Mouse (Mus musculus): ENCODE data around the gene Rhbg. TPM values are rescaled to one million over a fixed set of nuclear protein-coding genes. Genes with fewer than 3 reads are reported as not detected.

Gene Rhbg
- 0.24 TPM for polyA plus RNA-seq (2014; fragmentation: Illumina TruSeq; extraction: RNeasy Lipid Tissue Mini Kit (QIAGEN cat#74804); ENCODE audit: low read depth, low replicate concordance)

DNA sequence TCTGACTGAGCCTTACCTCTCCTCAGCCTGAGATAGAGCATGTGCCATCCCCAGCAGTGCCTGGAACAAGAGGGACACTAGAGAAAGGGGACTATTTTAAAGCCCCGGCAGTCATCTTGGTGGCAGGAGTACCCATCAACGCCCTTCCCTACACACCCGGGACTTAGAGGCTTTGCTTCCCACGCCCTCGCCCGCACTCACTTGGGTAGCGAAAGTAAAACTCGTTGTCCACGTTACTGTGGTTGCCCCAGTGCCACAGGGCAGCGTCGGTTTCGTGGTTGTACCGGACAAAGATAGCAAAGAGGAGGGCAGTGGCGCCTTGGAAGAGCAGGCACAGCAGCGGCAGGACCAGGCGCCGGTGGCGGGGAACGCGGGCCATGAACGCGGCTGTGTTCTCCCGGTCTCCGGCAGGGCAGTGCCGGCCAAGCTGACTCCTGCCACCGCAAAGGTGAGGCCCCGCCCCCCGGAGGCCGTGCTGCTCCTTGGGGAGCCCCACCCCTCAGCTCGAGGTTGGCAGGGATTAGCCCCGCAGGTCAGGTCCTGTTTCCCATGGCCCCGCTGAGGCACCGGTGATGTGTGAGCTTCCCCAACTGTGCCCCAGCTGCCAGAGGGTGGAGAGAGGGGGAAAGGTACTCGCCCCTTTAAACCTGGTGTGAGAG, at the start of gene Rhbg:
Rhbg (minus strand) TSS at position 442 of the 659 bp plus-strand sequence.

DNA sequence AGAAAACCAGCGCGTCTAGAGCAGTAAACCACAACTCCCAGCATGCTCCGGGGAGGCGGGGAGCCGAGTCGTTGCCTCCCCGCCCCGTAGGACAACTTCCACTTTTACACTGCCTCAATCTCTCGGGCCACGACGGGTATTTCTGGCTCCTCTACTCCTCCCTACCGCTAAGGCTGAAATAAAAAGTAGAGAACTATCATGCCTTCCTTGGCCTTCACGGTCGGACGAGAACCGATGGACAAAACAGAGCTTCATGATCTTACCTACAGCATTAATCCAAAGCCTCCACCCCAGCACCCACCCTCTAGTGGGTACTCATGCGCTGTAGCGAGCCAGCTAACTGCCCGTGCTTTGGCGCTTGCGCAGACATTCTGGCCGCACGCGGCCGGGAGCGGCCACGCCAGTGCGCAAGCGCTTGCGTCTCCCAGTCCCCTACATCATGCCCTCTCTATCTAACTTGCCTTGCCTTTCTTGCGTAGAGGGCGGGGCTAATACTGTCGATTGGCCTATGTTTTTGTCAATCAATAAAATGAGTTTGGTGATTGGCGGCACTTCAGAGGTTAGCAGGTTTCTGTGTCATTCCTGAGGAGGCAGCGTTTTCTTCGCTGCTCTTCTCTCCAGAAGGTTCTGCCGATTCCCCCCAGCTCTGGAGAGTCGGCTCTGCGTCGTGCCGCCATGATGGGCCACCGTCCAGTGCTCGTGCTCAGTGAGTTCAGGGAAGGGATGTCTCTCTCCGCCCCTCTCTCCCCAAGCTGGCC, 42.2 kb upstream of the Rhbg start, which contains the start of the genes Tsacc and Cct3:
Tsacc (minus strand) TSS at position 439 of the 758 bp plus-strand sequence.
Cct3 (plus strand) TSS at position 556 of the 758 bp plus-strand sequence.

DNA sequence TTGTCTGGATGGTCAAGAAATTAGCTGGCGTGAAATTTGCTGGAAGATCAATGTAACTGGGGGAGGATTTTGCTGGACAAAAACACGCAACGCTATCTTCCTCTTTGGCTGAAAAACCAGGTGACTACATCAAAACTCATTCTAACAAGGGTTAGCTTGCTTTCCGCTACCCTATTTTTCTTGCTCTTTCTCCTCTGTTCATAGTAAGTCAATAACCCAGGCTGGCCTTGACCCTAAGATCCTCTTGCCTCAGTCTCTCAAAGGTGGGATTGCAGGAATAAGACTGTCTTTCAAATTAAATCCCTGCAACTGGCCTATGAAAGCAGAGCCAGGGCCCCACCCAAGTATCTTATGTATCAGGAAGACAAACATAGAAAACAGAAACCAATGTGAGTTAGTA, 32.6 kb upstream of the Rhbg start, which contains the start of gene Gm38392:
Gm38392 (minus strand) TSS at position 101 of the 400 bp plus-strand sequence.

Other genes with a start within 250 kb of the Rhbg start
- gene Hapln2, start 227.1 kb downstream of the Rhbg start, polyA plus RNA-seq (2014; fragmentation: Illumina TruSeq; extraction: RNeasy Lipid Tissue Mini Kit (QIAGEN cat#74804); ENCODE audit: low read depth, low replicate concordance), result not detected
- gene Gpatch4, start 211.6 kb downstream of the Rhbg start, polyA plus RNA-seq (2014; fragmentation: Illumina TruSeq; extraction: RNeasy Lipid Tissue Mini Kit (QIAGEN cat#74804); ENCODE audit: low read depth, low replicate concordance), result 5.2 TPM
- 31.1 TPM for gene Naxe, start 196.2 kb downstream of the Rhbg start, polyA plus RNA-seq (2014; fragmentation: Illumina TruSeq; extraction: RNeasy Lipid Tissue Mini Kit (QIAGEN cat#74804); ENCODE audit: low read depth, low replicate concordance)
- not detected for gene Ttc24, start 176.4 kb downstream of the Rhbg start, polyA plus RNA-seq (2014; fragmentation: Illumina TruSeq; extraction: RNeasy Lipid Tissue Mini Kit (QIAGEN cat#74804); ENCODE audit: low read depth, low replicate concordance)
- not detected for gene Iqgap3, start 172.7 kb downstream of the Rhbg start, polyA plus RNA-seq (2014; fragmentation: Illumina TruSeq; extraction: RNeasy Lipid Tissue Mini Kit (QIAGEN cat#74804); ENCODE audit: low read depth, low replicate concordance)
- gene Mef2d, start 112.3 kb downstream of the Rhbg start, polyA plus RNA-seq (2014; fragmentation: Illumina TruSeq; extraction: RNeasy Lipid Tissue Mini Kit (QIAGEN cat#74804); ENCODE audit: low read depth, low replicate concordance), result 3.8 TPM
- gene Gm38392, start 32.5 kb upstream of the Rhbg start, polyA plus RNA-seq (2014; fragmentation: Illumina TruSeq; extraction: RNeasy Lipid Tissue Mini Kit (QIAGEN cat#74804); ENCODE audit: low read depth, low replicate concordance), result 0.93 TPM
- gene Tsacc, start 42.3 kb upstream of the Rhbg start, polyA plus RNA-seq (2014; fragmentation: Illumina TruSeq; extraction: RNeasy Lipid Tissue Mini Kit (QIAGEN cat#74804); ENCODE audit: low read depth, low replicate concordance), result 4.3 TPM
- 65.1 TPM for gene Cct3, start 42.4 kb upstream of the Rhbg start, polyA plus RNA-seq (2014; fragmentation: Illumina TruSeq; extraction: RNeasy Lipid Tissue Mini Kit (QIAGEN cat#74804); ENCODE audit: low read depth, low replicate concordance)
- 8.8 TPM for gene Glmp, start 70.3 kb upstream of the Rhbg start, polyA plus RNA-seq (2014; fragmentation: Illumina TruSeq; extraction: RNeasy Lipid Tissue Mini Kit (QIAGEN cat#74804); ENCODE audit: low read depth, low replicate concordance)
- gene Tmem79, start 81.4 kb upstream of the Rhbg start, polyA plus RNA-seq (2014; fragmentation: Illumina TruSeq; extraction: RNeasy Lipid Tissue Mini Kit (QIAGEN cat#74804); ENCODE audit: low read depth, low replicate concordance), result 0.21 TPM
- 6.5 TPM for gene Smg5, start 81.6 kb upstream of the Rhbg start, polyA plus RNA-seq (2014; fragmentation: Illumina TruSeq; extraction: RNeasy Lipid Tissue Mini Kit (QIAGEN cat#74804); ENCODE audit: low read depth, low replicate concordance)
- not detected for gene Paqr6, start 109.9 kb upstream of the Rhbg start, polyA plus RNA-seq (2014; fragmentation: Illumina TruSeq; extraction: RNeasy Lipid Tissue Mini Kit (QIAGEN cat#74804); ENCODE audit: low read depth, low replicate concordance)
- gene Bglap3, start 118.0 kb upstream of the Rhbg start, polyA plus RNA-seq (2014; fragmentation: Illumina TruSeq; extraction: RNeasy Lipid Tissue Mini Kit (QIAGEN cat#74804); ENCODE audit: low read depth, low replicate concordance), result 0.74 TPM
- not detected for gene Bglap2, start 124.0 kb upstream of the Rhbg start, polyA plus RNA-seq (2014; fragmentation: Illumina TruSeq; extraction: RNeasy Lipid Tissue Mini Kit (QIAGEN cat#74804); ENCODE audit: low read depth, low replicate concordance)
- gene Bglap, start 129.8 kb upstream of the Rhbg start, polyA plus RNA-seq (2014; fragmentation: Illumina TruSeq; extraction: RNeasy Lipid Tissue Mini Kit (QIAGEN cat#74804); ENCODE audit: low read depth, low replicate concordance), result not detected
- gene Pmf1, start 155.6 kb upstream of the Rhbg start, polyA plus RNA-seq (2014; fragmentation: Illumina TruSeq; extraction: RNeasy Lipid Tissue Mini Kit (QIAGEN cat#74804); ENCODE audit: low read depth, low replicate concordance), result 5.1 TPM
- gene Slc25a44, start 170.4 kb upstream of the Rhbg start, polyA plus RNA-seq (2014; fragmentation: Illumina TruSeq; extraction: RNeasy Lipid Tissue Mini Kit (QIAGEN cat#74804); ENCODE audit: low read depth, low replicate concordance), result 17.7 TPM
- gene Sema4a, start 206.5 kb upstream of the Rhbg start, polyA plus RNA-seq (2014; fragmentation: Illumina TruSeq; extraction: RNeasy Lipid Tissue Mini Kit (QIAGEN cat#74804); ENCODE audit: low read depth, low replicate concordance), result 46.1 TPM